Mouse (Mus musculus) T-cell, adult 2 months (primary cell): ENCODE data around the gene Ccdc191.

Experiments
- DNase-seq: peaks from one replicate; pipeline ENCODE4 v3.0.0; 2022; ENCODE audit warnings: low spot score

Gene Ccdc191

GRCm38 (mm10) chr16:43889208-43890004, at the start of gene Ccdc191:
Gene Ccdc191 (plus strand): TSS chr16:43889800.
- peak; percentile 99 for DNase-seq

GRCm38 (mm10) chr16:43841236-43841635, 48.4 kb upstream of the Ccdc191 start:
- no peak for DNase-seq

GRCm38 (mm10) chr16:43849839-43850238, 39.8 kb upstream of the Ccdc191 start:
- DNase-seq = no peak

GRCm38 (mm10) chr16:43858941-43859476, 30.6 kb upstream of the Ccdc191 start:
- DNase-seq = no peak

- no peak for DNase-seq
Observed at GRCm38 (mm10) chr16:43860624-43861023, 29.0 kb upstream of the Ccdc191 start.

- no peak for DNase-seq
Observed at GRCm38 (mm10) chr16:43869805-43870204, 19.8 kb upstream of the Ccdc191 start.

GRCm38 (mm10) chr16:43871419-43871818, 18.2 kb upstream of the Ccdc191 start:
- DNase-seq = no peak

- no peak for DNase-seq
Observed at GRCm38 (mm10) chr16:43879769-43880168, 9.8 kb upstream of the Ccdc191 start.

GRCm38 (mm10) chr16:43881636-43882035, 8.0 kb upstream of the Ccdc191 start:
- DNase-seq = peak; percentile 8

- no peak for DNase-seq
Observed at GRCm38 (mm10) chr16:43882329-43882728, 7.3 kb upstream of the Ccdc191 start.

GRCm38 (mm10) chr16:43890005-43890336, 371 bp downstream of the Ccdc191 start:
- no peak for DNase-seq

- DNase-seq = no peak
Observed at GRCm38 (mm10) chr16:43890747-43891336, 1.2 kb downstream of the Ccdc191 start.

GRCm38 (mm10) chr16:43894501-43894900, 4.9 kb downstream of the Ccdc191 start:
- DNase-seq = no peak

GRCm38 (mm10) chr16:43900138-43900537, 10.5 kb downstream of the Ccdc191 start:
- no peak for DNase-seq

GRCm38 (mm10) chr16:43900571-43900970, 11.0 kb downstream of the Ccdc191 start:
- DNase-seq = no peak

GRCm38 (mm10) chr16:43908881-43909280, 19.3 kb downstream of the Ccdc191 start:
- DNase-seq = no peak

GRCm38 (mm10) chr16:43918867-43919266, 29.3 kb downstream of the Ccdc191 start:
- no peak for DNase-seq

- DNase-seq = no peak
Observed at GRCm38 (mm10) chr16:43922024-43922423, 32.4 kb downstream of the Ccdc191 start.

GRCm38 (mm10) chr16:43922630-43923029, 33.0 kb downstream of the Ccdc191 start:
- DNase-seq = no peak

GRCm38 (mm10) chr16:43925001-43925558, 35.5 kb downstream of the Ccdc191 start:
- DNase-seq = no peak

- no peak for DNase-seq
Observed at GRCm38 (mm10) chr16:43925846-43926245, 36.2 kb downstream of the Ccdc191 start.

- DNase-seq = no peak
Observed at GRCm38 (mm10) chr16:43926341-43926859, 36.8 kb downstream of the Ccdc191 start, which contains the start of gene Qtrt2. Gene Qtrt2 (minus strand): TSS chr16:43926809.

- DNase-seq = no peak
Observed at GRCm38 (mm10) chr16:43930577-43930976, 41.0 kb downstream of the Ccdc191 start.
